Mouse (Mus musculus): ENCODE data around the gene Tnfrsf25.

DNA sequence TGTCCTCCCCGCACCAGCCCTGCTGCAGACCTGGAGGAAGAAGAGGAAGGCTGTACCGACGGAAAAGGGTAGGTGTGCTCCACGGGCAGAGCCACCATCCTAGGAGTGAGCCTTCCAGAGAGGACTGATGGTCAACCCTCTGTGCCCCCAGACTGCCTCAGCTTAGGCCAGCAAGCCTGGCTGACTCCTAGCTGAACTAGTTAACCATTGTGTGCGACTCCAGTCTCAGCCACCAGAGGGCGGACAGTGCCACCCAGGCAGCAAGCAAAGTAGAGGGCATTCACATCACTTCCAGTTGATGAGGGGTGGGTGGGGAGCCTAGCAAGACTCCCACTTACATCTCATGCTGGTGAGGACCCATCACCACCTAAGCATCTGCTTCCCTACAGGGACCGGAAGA, 12.7 kb upstream of the Tnfrsf25 start:
- TF ChIP-seq E2F4 (IDR thresholded peaks at IDR 0.05; ENCODE audit: insufficient read depth): no peak
- no peak for TF ChIP-seq CEBPB (IDR thresholded peaks at IDR 0.05; ENCODE audit: insufficient read depth, poor library complexity, severe bottlenecking)
- TF ChIP-seq MAX (IDR thresholded peaks at IDR 0.05; ENCODE audit: low read depth): no peak
- no peak for TF ChIP-seq POLR2A (IDR thresholded peaks at IDR 0.05; ENCODE audit: insufficient read length, low read depth)
- TF ChIP-seq POLR2AphosphoS2 (IDR thresholded peaks at IDR 0.05; ENCODE audit: insufficient read length, low read depth): no peak
- no peak for TF ChIP-seq MYOG (IDR thresholded peaks at IDR 0.05; ENCODE audit: control insufficient read depth in 1 of 3, insufficient read depth in 1 of 3, insufficient read length in 2 of 3, low read depth in 2 of 3)
- no peak for TF ChIP-seq USF1 (IDR thresholded peaks at IDR 0.05; ENCODE audit: low read depth)

Measured in myocyte (in vitro differentiated cells).